Mouse (Mus musculus): Measurements from ENCODE around the gene Nop53.

GRCm38 (mm10) chr7:15931635-15932034, 14.2 kb downstream of the Nop53 start:
- TF ChIP-seq USF1 (IDR thresholded peaks at IDR 0.05; ENCODE audit: low read depth) (no peak), TCF12 (IDR thresholded peaks at IDR 0.05; ENCODE audit: insufficient read depth, poor library complexity, severe bottlenecking) (no peak), POLR2A (IDR thresholded peaks at IDR 0.05; ENCODE audit: insufficient read length, low read depth) (no peak), MAX (IDR thresholded peaks at IDR 0.05; ENCODE audit: low read depth) (no peak), CEBPB (IDR thresholded peaks at IDR 0.05; ENCODE audit: insufficient read depth, poor library complexity, severe bottlenecking) (no peak), POLR2AphosphoS2 (IDR thresholded peaks at IDR 0.05; ENCODE audit: insufficient read length, low read depth) (no peak), SRF (IDR thresholded peaks at IDR 0.05; ENCODE audit: control insufficient read depth, insufficient read length, low read depth) (no peak), MYOD1 (IDR thresholded peaks at IDR 0.05; ENCODE audit: control insufficient read depth in 1 of 3, insufficient read length in 2 of 3, low read depth in 2 of 3) (no peak), REST (IDR thresholded peaks at IDR 0.05; ENCODE audit: insufficient read depth, insufficient read length) (no peak), MYOG (IDR thresholded peaks at IDR 0.05; ENCODE audit: control insufficient read depth in 1 of 3, insufficient read depth in 1 of 3, insufficient read length in 2 of 3, low read depth in 2 of 3) (no peak)
